Mouse (Mus musculus): ENCODE measurements around the gene Odf2. TPM values are rescaled to one million over a fixed set of nuclear protein-coding genes. Genes with fewer than 3 reads are reported as not detected.

Odf2 gene
- polyA plus RNA-seq, 1 experiment from 2014 or later = 33.1 TPM

GRCm38 (mm10) chr2:29846061-29846853 is 42.8 kb upstream of the Odf2 start:
- 9% methylated on average over 47 of the region's 47 CpGs for WGBS
- no peak; the same call in 1 of the 2 replicates for ATAC-seq (replicated peaks; ENCODE audit: low FRiP score, low read depth)

GRCm38 (mm10) chr2:29846911-29847310 is 42.1 kb upstream of the Odf2 start:
- WGBS = 46% methylated on average over 3 of the region's 3 CpGs
- DNase-seq (ENCODE audit: low spot score) (no peak), ATAC-seq (replicated peaks; ENCODE audit: low FRiP score, low read depth) (no peak)
- peaks cover 12% of the 10 kb centered on the region for H3K36me3 ChIP-seq (ENCODE audit: insufficient read depth, low read length)
- no peak overlapping the region for H3K4me2 ChIP-seq (ENCODE audit: low read length)
- peaks cover 5% of the 10 kb centered on the region; the same call in 1 of the 2 replicates for H3K4me1 ChIP-seq (replicated peaks; ENCODE audit: insufficient read depth, low read length)
- TF ChIP-seq CTCF (IDR thresholded peaks at IDR 0.05; ENCODE audit: low read depth) = no peak
- H3K27me3 ChIP-seq (ENCODE audit: insufficient read depth, low read length) = peaks cover 26% of the 10 kb centered on the region
- H3K4me3 ChIP-seq (replicated peaks; ENCODE audit: low read depth, low read length) = no peak overlapping the region
- no peaks in the 10 kb centered on the region for H3K9me3 ChIP-seq (replicated peaks; ENCODE audit: low read length)
- H3K27ac ChIP-seq = no peak overlapping the region
- no peak overlapping the region for H3K9ac ChIP-seq (ENCODE audit: low read depth, low read length)

More at GRCm38 (mm10) chr2:29846061-29846853, 42.8 kb upstream of the Odf2 start:
- Histone ChIP-seq H3K9me3 (replicated peaks; ENCODE audit: low read length) (no peaks in the 10 kb centered on the region), H3K4me1 (replicated peaks; ENCODE audit: insufficient read depth, low read length) (peaks cover 5% of the 10 kb centered on the region; the same call in 1 of the 2 replicates), H3K27ac (no peak overlapping the region), H3K4me3 (replicated peaks; ENCODE audit: low read depth, low read length) (peak overlapping the region; percentile 23; the same call in 1 of the 2 replicates), H3K9ac (ENCODE audit: low read depth, low read length) (0 out of 2 replicates have a peak overlapping the region, but pooled peaks have one; percentile 42), H3K36me3 (ENCODE audit: insufficient read depth, low read length) (peaks cover 16% of the 10 kb centered on the region), H3K4me2 (ENCODE audit: low read length) (peak overlapping the region; percentile 51), H3K27me3 (ENCODE audit: insufficient read depth, low read length) (peaks cover 26% of the 10 kb centered on the region)
- TF ChIP-seq CTCF (IDR thresholded peaks at IDR 0.05; ENCODE audit: low read depth) = no peak
- no peak for DNase-seq (ENCODE audit: low spot score)

GRCm38 (mm10) chr2:29849041-29849440 is 40.0 kb upstream of the Odf2 start:
- Histone ChIP-seq H3K4me2 (ENCODE audit: low read length) (no peak overlapping the region), H3K4me1 (replicated peaks; ENCODE audit: insufficient read depth, low read length) (peaks cover 5% of the 10 kb centered on the region; the same call in 1 of the 2 replicates), H3K27ac (no peak overlapping the region), H3K36me3 (ENCODE audit: insufficient read depth, low read length) (no peaks in the 10 kb centered on the region), H3K9ac (ENCODE audit: low read depth, low read length) (no peak overlapping the region), H3K9me3 (replicated peaks; ENCODE audit: low read length) (no peaks in the 10 kb centered on the region), H3K27me3 (ENCODE audit: insufficient read depth, low read length) (peaks cover 26% of the 10 kb centered on the region), H3K4me3 (replicated peaks; ENCODE audit: low read depth, low read length) (no peak overlapping the region)
- TF ChIP-seq CTCF (IDR thresholded peaks at IDR 0.05; ENCODE audit: low read depth) = no peak
- 71% methylated on average over 8 of the region's 8 CpGs for WGBS
- DNase-seq (ENCODE audit: low spot score) (no peak), ATAC-seq (replicated peaks; ENCODE audit: low FRiP score, low read depth) (no peak)

GRCm38 (mm10) chr2:29849841-29850480 is 39.1 kb upstream of the Odf2 start:
- Histone ChIP-seq H3K4me3 (replicated peaks; ENCODE audit: low read depth, low read length) (no peak overlapping the region), H3K9ac (ENCODE audit: low read depth, low read length) (no peak overlapping the region), H3K4me1 (replicated peaks; ENCODE audit: insufficient read depth, low read length) (peaks cover 5% of the 10 kb centered on the region; the same call in 1 of the 2 replicates), H3K36me3 (ENCODE audit: insufficient read depth, low read length) (no peaks in the 10 kb centered on the region), H3K27ac (no peak overlapping the region), H3K27me3 (ENCODE audit: insufficient read depth, low read length) (peaks cover 20% of the 10 kb centered on the region), H3K9me3 (replicated peaks; ENCODE audit: low read length) (no peaks in the 10 kb centered on the region), H3K4me2 (ENCODE audit: low read length) (no peak overlapping the region)
- DNase-seq (ENCODE audit: low spot score) (no peak), ATAC-seq (replicated peaks; ENCODE audit: low FRiP score, low read depth) (no peak)
- 54% methylated on average over 5 of the region's 5 CpGs for WGBS
- TF ChIP-seq CTCF (IDR thresholded peaks at IDR 0.05; ENCODE audit: low read depth) = no peak; the same call in 1 of the 2 replicates

GRCm38 (mm10) chr2:29852957-29853485 is 36.0 kb upstream of the Odf2 start:
- Histone ChIP-seq H3K9me3 (replicated peaks; ENCODE audit: low read length) (no peaks in the 10 kb centered on the region), H3K27me3 (ENCODE audit: insufficient read depth, low read length) (no peaks in the 10 kb centered on the region), H3K36me3 (ENCODE audit: insufficient read depth, low read length) (no peaks in the 10 kb centered on the region), H3K4me2 (ENCODE audit: low read length) (no peak overlapping the region), H3K4me3 (replicated peaks; ENCODE audit: low read depth, low read length) (no peak overlapping the region), H3K27ac (no peak overlapping the region), H3K9ac (ENCODE audit: low read depth, low read length) (no peak overlapping the region), H3K4me1 (replicated peaks; ENCODE audit: insufficient read depth, low read length) (no peaks in the 10 kb centered on the region)
- TF ChIP-seq CTCF (IDR thresholded peaks at IDR 0.05; ENCODE audit: low read depth) = no peak
- ATAC-seq (replicated peaks; ENCODE audit: low FRiP score, low read depth) (no peak), DNase-seq (ENCODE audit: low spot score) (no peak)
- WGBS = 37% methylated on average over 4 of the region's 4 CpGs

- Histone ChIP-seq H3K9me3 (replicated peaks; ENCODE audit: low read length) (no peaks in the 10 kb centered on the region), H3K4me2 (ENCODE audit: low read length) (no peak overlapping the region), H3K36me3 (ENCODE audit: insufficient read depth, low read length) (no peaks in the 10 kb centered on the region), H3K9ac (ENCODE audit: low read depth, low read length) (no peak overlapping the region), H3K27me3 (ENCODE audit: insufficient read depth, low read length) (no peaks in the 10 kb centered on the region), H3K4me3 (replicated peaks; ENCODE audit: low read depth, low read length) (no peak overlapping the region), H3K4me1 (replicated peaks; ENCODE audit: insufficient read depth, low read length) (no peaks in the 10 kb centered on the region), H3K27ac (no peak overlapping the region)
- ATAC-seq (replicated peaks; ENCODE audit: low FRiP score, low read depth) (no peak), DNase-seq (ENCODE audit: low spot score) (no peak)
- no peak for TF ChIP-seq CTCF (IDR thresholded peaks at IDR 0.05; ENCODE audit: low read depth)
- WGBS = 69% methylated on average over 5 of the region's 5 CpGs
Measured at GRCm38 (mm10) chr2:29853736-29854135, 35.3 kb upstream of the Odf2 start.

All from kidney, postnatal 0 days (tissue).